Mouse (Mus musculus) embryonic facial prominence, embryonic 14.5 days (tissue): Measurements from ENCODE around the gene Rflna. TPM values are rescaled to one million over a fixed set of nuclear protein-coding genes. Genes with fewer than 3 reads are reported as not detected.
A peak's percentile ranks its signal among the peaks of the same experiment; 100 is the strongest.

Source experiments
- ATAC-seq: fragments of 200-750 bp; cut with Nextera tagmentation; 2 replicates; pipeline ENCODE4 v1.8.0; 2017; ENCODE audit warnings: low read depth, moderate number of reproducible peaks, moderate TSS enrichment
- DNase-seq: peaks from one replicate; pipeline ENCODE4 v3.0.0-alpha.2; 2015; ENCODE audit warnings: low spot score
- H3K27ac ChIP-seq: fragments of 300-500 bp; sonication (generic); replicated peaks from 2 replicates; pipeline ENCODE4 v1.5.1; 2014; ENCODE audit warnings: low read depth, mild to moderate bottlenecking, low read length, moderate library complexity
- H3K27me3 ChIP-seq: fragments of 300-500 bp; sonication (generic); replicated peaks from 2 replicates; pipeline ENCODE4 v1.6.1; 2014; ENCODE audit warnings: low read length; ENCODE audit not compliant: control insufficient read depth, insufficient read depth
- H3K36me3 ChIP-seq: fragments of 300-500 bp; sonication (generic); 2 replicates; pipeline ENCODE4 v1.6.1; 2014; ENCODE audit warnings: low read length, mixed read lengths; ENCODE audit not compliant: control insufficient read depth, insufficient read depth
- H3K4me1 ChIP-seq: fragments of 300-500 bp; sonication (generic); 2 replicates; pipeline ENCODE4 v1.6.1; 2014; ENCODE audit warnings: antibody characterized with exemption, low read length; ENCODE audit not compliant: control insufficient read depth, insufficient read depth
- H3K4me2 ChIP-seq: fragments of 300-500 bp; sonication (generic); 2 replicates; pipeline ENCODE4 v1.6.1; 2014; ENCODE audit warnings: low read depth, mild to moderate bottlenecking, low read length, moderate library complexity, mixed read lengths
- H3K4me3 ChIP-seq: fragments of 300-500 bp; sonication (generic); 2 replicates; pipeline ENCODE4 v1.5.1; 2014; ENCODE audit warnings: low read depth, mild to moderate bottlenecking, low read length
- H3K9ac ChIP-seq: fragments of 300-500 bp; sonication (generic); 2 replicates; pipeline ENCODE4 v1.6.1; 2014; ENCODE audit warnings: low read depth, mild to moderate bottlenecking, low read length, moderate library complexity, mixed read lengths
- H3K9me3 ChIP-seq: fragments of 300-500 bp; sonication (generic); 2 replicates; pipeline ENCODE4 v1.6.1; 2016; ENCODE audit warnings: low read length; ENCODE audit not compliant: control insufficient read depth
- WGBS: fragments of 180-500 bp; shearing (Covaris S2); extraction: QIAGEN DNeasy Blood & Tissue Kit; methylation state at CpG from one replicate; pipeline ENCODE4 v1.1.7; 2014; 5-methylcytosine and 5-hydroxymethylcytosine counted together
- polyA plus RNA-seq: library from polyadenylated mRNA; unstranded; fragments of >200 nt; fragmentation: Nextera tagmentation; extraction: Ambion mirVana; gene quantifications from 2 replicates; pipeline ENCODE4 v1.2.1, GENCODE M21; 2014

The Rflna gene
- polyA plus RNA-seq, 1 experiment from 2014 or later = 19.3 TPM

DNA sequence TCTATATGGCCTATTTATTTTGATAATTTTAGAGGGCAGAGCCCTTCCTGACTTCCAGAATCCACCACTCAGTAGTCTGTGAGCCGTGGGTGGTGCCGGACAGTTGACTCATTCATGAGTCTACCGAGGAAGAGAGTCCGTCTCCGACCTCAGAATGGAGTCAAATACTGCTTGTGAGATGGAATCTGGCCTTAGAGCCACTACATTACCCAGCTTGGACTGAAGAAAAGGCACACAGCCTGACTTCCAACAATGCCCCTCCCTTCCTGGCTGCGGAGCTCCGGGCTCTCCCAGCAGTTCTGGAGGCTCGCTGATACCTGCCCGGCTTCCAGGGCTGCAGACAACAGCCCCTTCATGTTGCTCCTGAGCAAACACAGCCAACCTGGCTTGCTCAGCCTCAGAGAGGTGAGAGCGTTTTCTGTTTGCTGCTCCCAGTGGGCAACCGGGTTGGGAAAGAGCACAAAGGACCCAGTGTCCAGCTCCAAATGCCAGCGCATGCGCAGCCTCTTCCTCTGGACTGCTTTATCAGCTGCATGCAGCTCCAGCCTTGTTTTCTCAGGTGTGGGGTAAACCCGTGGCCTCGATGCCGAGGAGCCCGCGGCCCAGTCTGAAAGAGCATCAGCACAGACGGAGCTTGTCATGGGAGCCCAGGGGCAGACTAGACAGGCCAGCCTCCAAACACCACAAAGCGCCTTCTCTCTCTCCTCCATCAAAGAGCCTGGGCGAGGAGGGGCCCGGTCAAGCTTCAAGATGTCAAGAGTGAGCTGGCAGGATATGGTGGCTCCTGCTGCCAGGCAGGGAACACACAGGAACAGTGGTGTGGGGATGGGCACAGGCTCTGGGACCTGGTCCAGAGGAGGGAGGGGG, 39.0 kb upstream of the Rflna start:
- DNase-seq (peak; percentile 89), ATAC-seq (peak; percentile 53)
- Histone ChIP-seq H3K9me3 (peaks cover 3% of the 10 kb centered on the region; the same call in 1 of the 2 replicates), H3K4me1 (peaks cover 39% of the 10 kb centered on the region), H3K4me2 (peak overlapping the region; percentile 50), H3K27me3 (no peaks in the 10 kb centered on the region), H3K27ac (peak overlapping the region; percentile 77), H3K36me3 (no peaks in the 10 kb centered on the region), H3K9ac (peak overlapping the region; percentile 53), H3K4me3 (peak overlapping the region; percentile 17; the same call in 1 of the 2 replicates)
- WGBS = 21% methylated on average over 22 of the region's 22 CpGs

DNA sequence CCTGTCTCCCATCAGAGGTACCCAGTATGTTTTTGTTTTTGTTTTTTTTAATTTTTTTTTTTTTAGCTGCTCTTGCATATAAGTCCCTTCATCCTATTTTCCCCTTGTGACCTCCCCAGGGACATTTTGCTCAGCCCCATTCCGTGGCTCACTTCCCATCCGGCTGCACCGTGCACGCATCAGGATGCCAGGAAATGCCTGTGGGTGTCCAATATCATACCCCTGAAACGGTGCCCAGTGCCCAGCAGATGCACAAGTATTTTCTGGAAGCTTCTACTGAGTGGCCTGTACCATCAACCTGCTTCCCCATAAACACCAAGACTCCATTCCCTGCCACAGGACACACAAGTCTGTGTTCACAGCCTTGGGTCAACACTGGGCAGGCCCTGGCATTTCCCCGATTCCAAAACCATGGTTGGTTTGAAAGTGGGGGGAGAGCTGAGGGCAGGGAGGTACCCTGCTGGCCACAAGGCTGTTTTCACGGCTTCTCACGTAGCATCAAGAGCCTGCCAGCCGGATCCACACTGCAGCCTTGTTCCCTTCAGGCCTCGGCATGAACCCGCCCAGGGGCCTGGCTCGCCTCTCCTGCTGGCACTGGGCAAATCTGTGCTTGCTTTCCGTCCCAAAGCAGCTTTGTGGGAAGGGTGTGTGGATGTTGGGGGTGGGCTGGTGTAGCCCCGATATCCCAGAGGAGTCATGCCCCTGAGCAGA, 36.2 kb upstream of the Rflna start:
- ATAC-seq (peak; percentile 79), DNase-seq (peak; percentile 87)
- peak overlapping the region; percentile 80 for H3K27ac ChIP-seq
- 46% methylated on average over 14 of the region's 14 CpGs for WGBS
- H3K4me2 ChIP-seq = no peak overlapping the region
- no peaks in the 10 kb centered on the region for H3K27me3 ChIP-seq
- peaks cover 34% of the 10 kb centered on the region for H3K4me1 ChIP-seq
- no peak overlapping the region for H3K9ac ChIP-seq
- no peaks in the 10 kb centered on the region for H3K9me3 ChIP-seq
- H3K4me3 ChIP-seq = no peak overlapping the region
- H3K36me3 ChIP-seq = no peaks in the 10 kb centered on the region

DNA sequence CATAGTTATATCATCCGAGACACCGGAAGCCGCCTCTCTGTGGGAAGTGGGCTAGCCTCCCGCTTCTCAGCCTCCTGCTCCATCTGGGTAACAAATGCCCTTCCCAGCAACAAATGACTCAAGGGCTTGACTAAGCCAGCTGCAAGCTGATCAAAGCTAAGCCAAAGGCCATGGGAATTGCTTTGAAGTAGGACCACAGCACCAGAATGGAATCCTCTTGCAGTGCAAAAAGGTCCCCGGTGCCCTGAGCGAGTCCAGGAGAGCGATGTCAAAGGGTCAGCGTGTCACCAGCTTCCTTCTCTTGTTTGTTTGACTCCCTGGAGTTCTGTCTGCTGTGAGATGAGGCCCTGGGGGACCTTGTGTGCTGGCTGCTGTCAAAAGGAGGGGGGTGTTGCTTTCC, 33.2 kb upstream of the Rflna start:
- ATAC-seq = no peak
- H3K4me2 ChIP-seq = no peak overlapping the region
- H3K27ac ChIP-seq = no peak overlapping the region
- H3K36me3 ChIP-seq = no peaks in the 10 kb centered on the region
- peak; percentile 41 for DNase-seq
- WGBS = 21% methylated on average over 8 of the region's 8 CpGs
- H3K9me3 ChIP-seq = no peaks in the 10 kb centered on the region; the same call in 1 of the 2 replicates
- H3K27me3 ChIP-seq = no peaks in the 10 kb centered on the region
- H3K4me3 ChIP-seq = no peak overlapping the region
- H3K4me1 ChIP-seq = peaks cover 15% of the 10 kb centered on the region
- no peak overlapping the region for H3K9ac ChIP-seq

GRCm38 (mm10) chr5:124986222-124986621, 16.8 kb upstream of the Rflna start:
- Histone ChIP-seq H3K9ac (no peak overlapping the region), H3K4me3 (no peak overlapping the region), H3K4me1 (no peaks in the 10 kb centered on the region), H3K4me2 (no peak overlapping the region), H3K9me3 (peaks cover 12% of the 10 kb centered on the region), H3K27me3 (no peaks in the 10 kb centered on the region), H3K36me3 (no peaks in the 10 kb centered on the region), H3K27ac (no peak overlapping the region)
- DNase-seq = no peak
- 84% methylated on average over 5 of the region's 5 CpGs for WGBS
- ATAC-seq = no peak

GRCm38 (mm10) chr5:124986656-124987055, 16.4 kb upstream of the Rflna start:
- H3K9me3 ChIP-seq = peaks cover 12% of the 10 kb centered on the region

DNA sequence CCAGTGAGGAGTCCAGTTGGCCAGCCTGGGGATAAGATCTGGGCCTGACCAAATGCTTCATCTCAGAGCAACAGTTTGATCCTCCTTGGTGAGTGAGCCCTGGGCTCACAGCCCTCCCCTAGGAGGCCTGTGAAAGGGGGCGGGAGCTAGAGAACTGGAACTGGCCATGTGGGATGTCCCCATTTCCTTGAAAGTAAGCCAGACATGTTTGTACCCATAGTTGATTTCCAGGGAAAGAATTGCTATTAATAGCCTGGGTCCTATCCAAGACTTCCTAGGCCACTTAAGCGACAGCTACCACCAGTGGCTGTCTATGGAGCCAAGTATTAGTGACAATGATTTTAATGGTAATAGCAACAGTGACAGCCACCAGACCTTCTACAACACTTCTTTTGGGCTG, 13.3 kb upstream of the Rflna start:
- H3K9ac ChIP-seq = no peak overlapping the region
- no peaks in the 10 kb centered on the region for H3K36me3 ChIP-seq
- no peak overlapping the region for H3K4me3 ChIP-seq
- no peak for ATAC-seq
- no peaks in the 10 kb centered on the region for H3K27me3 ChIP-seq
- DNase-seq = no peak
- H3K4me2 ChIP-seq = no peak overlapping the region
- no peaks in the 10 kb centered on the region for H3K9me3 ChIP-seq
- no peaks in the 10 kb centered on the region for H3K4me1 ChIP-seq
- WGBS = 94% methylated on average over 2 of the region's 2 CpGs
- no peak overlapping the region for H3K27ac ChIP-seq

More at GRCm38 (mm10) chr5:124986656-124987055, 16.4 kb upstream of the Rflna start:
- DNase-seq (no peak), ATAC-seq (no peak)
- Histone ChIP-seq H3K4me1 (no peaks in the 10 kb centered on the region), H3K27me3 (no peaks in the 10 kb centered on the region), H3K4me3 (no peak overlapping the region), H3K36me3 (no peaks in the 10 kb centered on the region), H3K27ac (no peak overlapping the region), H3K4me2 (no peak overlapping the region), H3K9ac (no peak overlapping the region)
- WGBS = 81% methylated on average over 5 of the region's 5 CpGs

- DNase-seq (peak; percentile 44), ATAC-seq (peak; percentile 21; the same call in 1 of the 2 replicates)
- no peaks in the 10 kb centered on the region for H3K36me3 ChIP-seq
These were observed 10.7 kb upstream of the Rflna start for GRCm38 (mm10) chr5:124992323-124992722.

GRCm38 (mm10) chr5:124992891-124993290, 10.1 kb upstream of the Rflna start:
- ATAC-seq (no peak), DNase-seq (no peak)
- H3K4me1 ChIP-seq = no peaks in the 10 kb centered on the region
- H3K36me3 ChIP-seq = no peaks in the 10 kb centered on the region
- no peak overlapping the region for H3K4me3 ChIP-seq
- peak overlapping the region; percentile 81 for H3K27ac ChIP-seq
- WGBS = 50% methylated on average over 11 of the region's 11 CpGs
- H3K27me3 ChIP-seq = no peaks in the 10 kb centered on the region
- H3K9me3 ChIP-seq = no peaks in the 10 kb centered on the region
- no peak overlapping the region for H3K9ac ChIP-seq
- no peak overlapping the region for H3K4me2 ChIP-seq

More at GRCm38 (mm10) chr5:124992323-124992722, 10.7 kb upstream of the Rflna start:
- peak overlapping the region; percentile 81 for H3K27ac ChIP-seq
- H3K9me3 ChIP-seq = no peaks in the 10 kb centered on the region
- H3K4me2 ChIP-seq = no peak overlapping the region
- H3K4me1 ChIP-seq = no peaks in the 10 kb centered on the region
- H3K27me3 ChIP-seq = no peaks in the 10 kb centered on the region
- H3K4me3 ChIP-seq = no peak overlapping the region
- H3K9ac ChIP-seq = no peak overlapping the region
- WGBS = 65% methylated on average over 8 of the region's 8 CpGs
